Mouse (Mus musculus) spleen, adult 2 months (tissue): ENCODE measurements around the gene Epha8. TPM values are rescaled to one million over a fixed set of nuclear protein-coding genes. Genes with fewer than 3 reads are reported as not detected.
A peak's percentile ranks its signal among the peaks of the same experiment; 100 is the strongest.

Experiments
- DNase-seq, 2 experiments: peaks; one replicate each; pipeline versions ENCODE4 v3.0.0 to v3.0.0-alpha.2; 2012 to 2021; ENCODE audit warnings: low spot score in 2 of 2, low read depth in 1 of 2
- H3K27ac ChIP-seq: fragments of 200-500 bp; 2 replicates; pipeline ENCODE4 v1.5.1; 2012; ENCODE audit warnings: low read length, inconsistent platforms; ENCODE audit not compliant: insufficient read depth
- H3K27me3 ChIP-seq: fragments of 200-500 bp; 2 replicates; pipeline ENCODE4 v1.6.1; 2012; ENCODE audit warnings: mild to moderate bottlenecking, moderate library complexity, low read length, inconsistent platforms; ENCODE audit not compliant: control insufficient read depth, insufficient read depth
- H3K36me3 ChIP-seq: fragments of 200-500 bp; 2 replicates; pipeline ENCODE4 v1.6.1; 2012; ENCODE audit warnings: mild to moderate bottlenecking, low read length, inconsistent platforms; ENCODE audit not compliant: control insufficient read depth, insufficient read depth
- H3K4me1 ChIP-seq: fragments of 200-500 bp; 2 replicates; pipeline ENCODE4 v1.6.1; 2011; ENCODE audit warnings: inconsistent platforms; ENCODE audit not compliant: control insufficient read depth, insufficient read depth, insufficient read length
- H3K4me3 ChIP-seq: fragments of 200-500 bp; 2 replicates; pipeline ENCODE4 v1.5.1; 2011; ENCODE audit warnings: mild to moderate bottlenecking, inconsistent platforms; ENCODE audit not compliant: insufficient read depth, insufficient read length; ENCODE audit errors: extremely low read depth
- CTCF ChIP-seq: fragments of 200-500 bp; IDR thresholded peaks from 2 replicates; pipeline ENCODE4 v1.5.1; 2011; ENCODE audit warnings: mild to moderate bottlenecking, inconsistent platforms; ENCODE audit not compliant: insufficient read depth, insufficient read length, insufficient replicate concordance; ENCODE audit errors: extremely low read depth
- POLR2A ChIP-seq: fragments of 200-500 bp; IDR thresholded peaks from 2 replicates; pipeline ENCODE4 v1.6.1; 2011; ENCODE audit warnings: low read depth, low read length, inconsistent platforms
- WGBS: fragments of 180-500 bp; shearing (Covaris S2); methylation state at CpG from one replicate; pipeline ENCODE4 v1.1.7; 2018; 5-methylcytosine and 5-hydroxymethylcytosine counted together
- polyA plus RNA-seq: library from polyadenylated mRNA; depleted of rRNA; stranded (reverse); fragments of >200 nt; gene quantifications from 2 replicates; pipeline ENCODE4 v1.2.3, GENCODE M21; 2012; rRNA removed

Gene Epha8
- polyA plus RNA-seq, 1 experiment, result 0.46 TPM

GRCm38 (mm10) chr4:136887714-136888113 is 68.9 kb downstream of the Epha8 start:
- no peaks in the 10 kb centered on the region for H3K27me3 ChIP-seq

GRCm38 (mm10) chr4:136886101-136886500 is 70.5 kb downstream of the Epha8 start, which contains the start of gene C1qb:
Gene C1qb (minus strand): TSS chr4:136886187.
- Histone ChIP-seq H3K4me1 (no peaks in the 10 kb centered on the region), H3K27me3 (no peaks in the 10 kb centered on the region), H3K27ac (peak within 1 kb of the TSS; percentile 33), H3K4me3 (peak within 1 kb of the TSS; percentile 1; the same call in 1 of the 2 replicates), H3K36me3 (no peaks in the 10 kb centered on the region)
- WGBS, result 53% methylated on average over 7 of the region's 7 CpGs
- DNase-seq, result no peak
- TF ChIP-seq CTCF (no peak), POLR2A (no peak)

More at GRCm38 (mm10) chr4:136887714-136888113, 68.9 kb downstream of the Epha8 start:
- no peak for DNase-seq
- no peaks in the 10 kb centered on the region for H3K4me1 ChIP-seq
- no peak overlapping the region for H3K4me3 ChIP-seq
- H3K27ac ChIP-seq, result no peak overlapping the region
- WGBS, result 74% methylated on average over 5 of the region's 5 CpGs
- TF ChIP-seq POLR2A (no peak), CTCF (no peak)
- no peaks in the 10 kb centered on the region for H3K36me3 ChIP-seq

Other genes starting within 250 kb of the Epha8 start
- gene Ephb2, start 120.8 kb downstream of the Epha8 start, polyA plus RNA-seq, result 2.7 and 6.1 TPM in 2 replicates
- gene C1qb, start 70.6 kb downstream of the Epha8 start, polyA plus RNA-seq, result 284 and 304 TPM in 2 replicates
- gene C1qc, start 63.8 kb downstream of the Epha8 start, polyA plus RNA-seq, result 436 and 459 TPM in 2 replicates
- gene C1qa, start 58.0 kb downstream of the Epha8 start, polyA plus RNA-seq, result 214 and 227 TPM in 2 replicates
- 8.8 and 12.6 TPM in 2 replicates for gene Zbtb40, start 92.0 kb upstream of the Epha8 start, polyA plus RNA-seq